Mouse (Mus musculus) brain, embryonic 14.5 days (tissue): ENCODE measurements around the gene 4930512M02Rik.

ENCODE experiments used
- CTCF ChIP-seq: fragments of 200-500 bp; IDR thresholded peaks from 2 replicates; pipeline ENCODE4 v1.5.1; 2012; ENCODE audit warnings: inconsistent platforms, mild to moderate bottlenecking, moderate library complexity, borderline replicate concordance; ENCODE audit not compliant: insufficient read depth, insufficient read length; ENCODE audit errors: extremely low read depth
- POLR2A ChIP-seq: fragments of 200-500 bp; IDR thresholded peaks from 2 replicates; pipeline ENCODE4 v1.6.1; 2012; ENCODE audit warnings: mild to moderate bottlenecking, inconsistent platforms, borderline replicate concordance; ENCODE audit not compliant: poor library complexity, insufficient read depth, insufficient read length, severe bottlenecking; ENCODE audit errors: extremely low read depth

DNA sequence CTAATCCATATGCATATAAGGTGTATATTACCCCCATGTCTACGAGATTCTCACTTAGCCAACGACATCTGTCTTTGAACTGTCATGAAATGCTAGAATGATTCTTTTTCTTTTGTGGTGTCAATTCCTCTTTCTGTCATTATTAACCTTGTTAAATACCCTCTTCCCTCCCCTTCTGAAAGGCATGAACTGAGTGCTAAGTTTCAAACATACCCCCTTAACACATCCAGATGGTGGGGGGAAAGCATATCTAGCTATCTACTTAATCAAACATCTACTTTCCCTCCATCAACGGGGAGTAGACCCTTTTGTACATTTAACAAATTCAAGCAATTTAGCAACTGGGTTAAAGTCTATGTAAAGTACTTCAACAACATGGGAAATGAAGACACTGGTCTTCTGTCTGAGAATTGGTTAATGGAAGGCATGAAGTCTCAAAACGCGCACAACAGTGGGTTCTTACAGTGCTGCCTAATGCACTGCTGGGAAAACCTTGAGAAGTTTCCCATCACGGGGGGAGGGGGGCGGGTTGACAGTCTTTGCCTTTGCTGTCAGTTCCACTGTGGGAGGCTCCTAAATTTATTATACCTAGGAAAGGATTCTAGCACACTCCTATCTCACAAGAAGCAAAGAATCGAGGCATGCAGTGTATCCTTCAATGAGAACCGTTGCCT lies 48.6 kb upstream of the 4930512M02Rik start:
- TF ChIP-seq CTCF (no peak), POLR2A (no peak)
